Mouse (Mus musculus): ENCODE results near the gene Fat2.
A peak's percentile ranks its signal among the peaks of the same experiment; 100 is the strongest.

- TF ChIP-seq MAFK (IDR thresholded peaks at IDR 0.05; ENCODE audit: insufficient read depth, low read depth, low read length) (no peak), HCFC1 (IDR thresholded peaks at IDR 0.05; ENCODE audit: borderline replicate concordance, insufficient read depth, low read length) (no peak), ZC3H11A (IDR thresholded peaks at IDR 0.05; ENCODE audit: borderline replicate concordance, low read depth, low read length) (0 out of 2 replicates have a peak, but pooled peaks have one; percentile 15)
Observed at GRCm38 (mm10) chr11:55240556-55240955, 95.8 kb downstream of the Fat2 start.

All from ES-E14 (cell line).